ENCODE assay signal across 24 mouse cellular contexts in the genomic region with DNA sequence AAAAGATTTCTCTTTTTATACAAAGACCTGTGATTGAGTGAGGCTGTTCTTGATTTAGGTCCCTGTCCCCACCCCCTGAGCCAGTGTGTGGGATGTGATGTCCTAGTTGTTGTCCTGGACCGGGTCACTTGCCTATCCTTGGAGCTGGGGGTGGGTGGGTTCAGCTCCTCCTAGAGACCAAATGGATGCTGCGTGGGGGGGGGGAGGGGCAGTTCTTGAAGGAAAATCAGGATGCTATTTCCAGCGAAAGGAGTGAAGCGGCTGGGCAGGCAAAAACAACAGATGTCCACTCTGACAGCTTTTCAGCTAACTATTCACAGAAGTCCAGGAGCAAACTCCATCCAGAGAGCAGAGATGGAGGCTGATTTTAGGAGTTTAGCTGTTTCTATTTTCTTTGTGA.
DNase-seq lines count a peak whose midpoint lies in the region; ATAC-seq and TF ChIP-seq lines count a peak whose summit lies in the region.
"Had no signal": no experiment of that assay in that cellular context is flagged by ENCODE, and none has a peak within 500 bp of the region (broad histone marks: within the 10 kb centered on the region; RNA-seq: fewer than 3 reads in every experiment).

No protein-coding gene starts in this region.

- no peak overlapping the region for H3K4me2 ChIP-seq in lung, postnatal 0 days (replicated peaks; ENCODE audit: low read depth, low read length)
- no peak overlapping the region for H3K4me2 ChIP-seq in stomach, postnatal 0 days (replicated peaks; ENCODE audit: low read depth)
- H3K4me2 ChIP-seq: embryonic facial prominence, embryonic 12.5 days; heart, embryonic 13.5 days; hindbrain, embryonic 12.5 days; limb, embryonic 15.5 days; lung, embryonic 14.5 days; midbrain, embryonic 13.5 days had no signal

- intact Hi-C loops in left cerebral cortex, postnatal 36 days (cut with DNase I): no loop called here

- H3K9me3 ChIP-seq in lung, postnatal 0 days (ENCODE audit: low read length): no peaks in the 10 kb centered on the region
- no peaks in the 10 kb centered on the region for H3K9me3 ChIP-seq in stomach, postnatal 0 days (ENCODE audit: control insufficient read depth, low read length)
- H3K9me3 ChIP-seq: embryonic facial prominence, embryonic 12.5 days; heart, embryonic 13.5 days; hindbrain, embryonic 12.5 days; limb, embryonic 15.5 days; midbrain, embryonic 13.5 days had no signal

- H3K27me3 ChIP-seq in lung, postnatal 0 days (replicated peaks; ENCODE audit: insufficient read depth, low read length): no peaks in the 10 kb centered on the region
- no peaks in the 10 kb centered on the region for H3K27me3 ChIP-seq in stomach, postnatal 0 days (ENCODE audit: control insufficient read depth, insufficient read depth, low read length)
- H3K27me3 ChIP-seq: embryonic facial prominence, embryonic 12.5 days; heart, embryonic 13.5 days; hindbrain, embryonic 12.5 days; limb, embryonic 15.5 days; megakaryocyte, embryonic 14.5 days; midbrain, embryonic 13.5 days had no signal

- DNase-seq in left cerebral cortex, adult 18-20 months (ENCODE audit: low spot score in 2 of 2): peak; percentile 47 to 67
- peak; percentile 47 to 67 for DNase-seq in left cerebral cortex, postnatal 36 days (ENCODE audit: low spot score in 2 of 2)
- DNase-seq in right cerebral cortex, postnatal 36 days (ENCODE audit: low spot score in 2 of 2): peak; percentile 55 to 86
- DNase-seq in lung, postnatal 0 days (ENCODE audit: low spot score): no peak
- no peak for DNase-seq in stomach, postnatal 0 days (ENCODE audit: low spot score)
- DNase-seq in layer of hippocampus, adult 9-11 months: no peak
- DNase-seq: adrenal gland, postnatal 14 days; cerebellum, adult 9-10 months; gastrocnemius, postnatal 25 days; heart, adult 2 months; heart, postnatal 14 days; kidney, adult 8-10 months; kidney, postnatal 36 days; lung, embryonic 14.5 days; lung, postnatal 36 days had no signal

- peaks cover 2% of the 10 kb centered on the region; the same call in 1 of the 2 replicates for H3K4me1 ChIP-seq in cortical plate, adult 2 months (ENCODE audit: control insufficient read depth, insufficient read depth, low read length)
- no peaks in the 10 kb centered on the region for H3K4me1 ChIP-seq in lung, postnatal 0 days (ENCODE audit: insufficient read depth, low read depth, low read length)
- H3K4me1 ChIP-seq in stomach, postnatal 0 days (replicated peaks; ENCODE audit: control insufficient read depth, insufficient read depth): no peaks in the 10 kb centered on the region
- H3K4me1 ChIP-seq: limb, embryonic 15.5 days; megakaryocyte, embryonic 14.5 days had no signal

- no peaks in the 10 kb centered on the region for H3K36me3 ChIP-seq in lung, postnatal 0 days (ENCODE audit: insufficient read depth, low read length)
- no peaks in the 10 kb centered on the region for H3K36me3 ChIP-seq in stomach, postnatal 0 days (ENCODE audit: control insufficient read depth, insufficient read depth, low read length)
- H3K36me3 ChIP-seq: embryonic facial prominence, embryonic 12.5 days; heart, embryonic 13.5 days; hindbrain, embryonic 12.5 days; limb, embryonic 15.5 days; midbrain, embryonic 13.5 days had no signal

- H3K4me3 ChIP-seq in cortical plate, adult 2 months (ENCODE audit: insufficient read depth, low read length): no peak overlapping the region
- no peak overlapping the region for H3K4me3 ChIP-seq in lung, postnatal 0 days (ENCODE audit: low read depth, low read length)
- no peak overlapping the region for H3K4me3 ChIP-seq in stomach, postnatal 0 days (ENCODE audit: low read depth, low read length)
- H3K4me3 ChIP-seq: embryonic facial prominence, embryonic 12.5 days; heart, adult 2 months; heart, embryonic 13.5 days; hindbrain, embryonic 12.5 days; limb, embryonic 15.5 days; megakaryocyte, embryonic 14.5 days; midbrain, embryonic 13.5 days had no signal

- no peak for TF ChIP-seq EP300 in lung, postnatal 0 days (IDR thresholded peaks at IDR 0.05)
- TF ChIP-seq EP300 in stomach, postnatal 0 days (optimal IDR thresholded peaks at IDR 0.05): no peak

- TF ChIP-seq CTCF in cortical plate, adult 2 months (IDR thresholded peaks at IDR 0.05; ENCODE audit: extremely low read depth, insufficient read depth, low read length): no peak
- no peak for TF ChIP-seq CTCF in lung, postnatal 0 days (IDR thresholded peaks at IDR 0.05)
- TF ChIP-seq CTCF in stomach, postnatal 0 days (IDR thresholded peaks at IDR 0.05; ENCODE audit: low read depth): no peak

- H3K27ac ChIP-seq in cortical plate, adult 2 months (ENCODE audit: insufficient read depth, low read length): 0 out of 2 replicates have a peak overlapping the region, but pooled peaks have one; percentile 74
- no peak overlapping the region for H3K27ac ChIP-seq in lung, postnatal 0 days (ENCODE audit: low read length)
- H3K27ac ChIP-seq in stomach, postnatal 0 days (replicated peaks): no peak overlapping the region
- H3K27ac ChIP-seq: embryonic facial prominence, embryonic 12.5 days; heart, adult 2 months; heart, embryonic 13.5 days; hindbrain, embryonic 12.5 days; limb, embryonic 15.5 days; liver, embryonic 14.5 days; midbrain, embryonic 13.5 days had no signal

- 65% methylated on average over 4 of the region's 4 CpGs for WGBS in lung, postnatal 0 days
- 76% methylated on average over 4 of the region's 4 CpGs for WGBS in stomach, postnatal 0 days

- TF ChIP-seq POLR2A in cortical plate, adult 2 months (IDR thresholded peaks at IDR 0.05; ENCODE audit: extremely low read depth, insufficient read depth, low read length): no peak

- ATAC-seq in lung, postnatal 0 days: no peak
- no peak for ATAC-seq in stomach, postnatal 0 days (ENCODE audit: low FRiP score, low TSS enrichment)
- ATAC-seq: activated CD4-positive, CD25-positive, alpha-beta regulatory T cell, adult 4 months; midbrain, embryonic 13.5 days had no signal

- H3K9ac ChIP-seq in lung, postnatal 0 days (replicated peaks; ENCODE audit: low read depth): no peak overlapping the region
- H3K9ac ChIP-seq in stomach, postnatal 0 days (ENCODE audit: low read length): no peak overlapping the region
- H3K9ac ChIP-seq: embryonic facial prominence, embryonic 12.5 days; heart, embryonic 13.5 days; hindbrain, embryonic 12.5 days; limb, embryonic 15.5 days; liver, embryonic 14.5 days; lung, embryonic 14.5 days; midbrain, embryonic 13.5 days had no signal

Comparison
In these comparisons a context has a peak if more than half of its experiments do, and no peak if none do; other contexts are left out.
1. DNase-seq: peak in left cerebral cortex, adult 18-20 months (2 of 2), left cerebral cortex, postnatal 36 days (2 of 2) and right cerebral cortex, postnatal 36 days (2 of 2); none in lung, postnatal 0 days (single experiment), stomach, postnatal 0 days (single experiment) and layer of hippocampus, adult 9-11 months (single experiment).